12 mouse cellular contexts compared by ENCODE assay signal in genomic region chr2:26079409-26079808, GRCm38 (mm10).
"Had no signal": no experiment of that assay in that cellular context is flagged by ENCODE, and none has a peak within 500 bp of the region (broad histone marks: within the 10 kb centered on the region; RNA-seq: fewer than 3 reads in every experiment).

No protein-coding gene starts in this region.

- DNase-seq: retina, postnatal 1 day; right cerebral cortex, adult 18-20 months; right cerebral cortex, postnatal 14 days; right cerebral cortex, postnatal 25 days; right cerebral cortex, postnatal 4 days; spleen, adult 18-20 months; thymus, adult 18-20 months; thymus, adult 2 months; thymus, postnatal 14 days; thymus, postnatal 25 days; thymus, postnatal 36 days; thymus, postnatal 4 days had no signal
